Mouse (Mus musculus) neural tube, embryonic 11.5 days (tissue): Measurements from ENCODE around the gene Nup62. TPM values are rescaled to one million over a fixed set of nuclear protein-coding genes. Genes with fewer than 3 reads are reported as not detected.
A peak's percentile ranks its signal among the peaks of the same experiment; 100 is the strongest.

Experiments
- ATAC-seq: fragments of 200-750 bp; cut with Nextera tagmentation; 2 replicates; pipeline ENCODE4 v1.8.0; 2017; ENCODE audit warnings: moderate number of reproducible peaks, mild to moderate bottlenecking, moderate TSS enrichment, moderate library complexity; ENCODE audit not compliant: insufficient read depth, low FRiP score, low TSS enrichment
- DNase-seq: peaks from one replicate; pipeline ENCODE4 v3.0.0-alpha.2; 2015; ENCODE audit warnings: low spot score
- H3K27ac ChIP-seq: fragments of 300-500 bp; sonication (generic); 2 replicates; pipeline ENCODE4 v1.5.1; 2014; ENCODE audit warnings: low read depth, mild to moderate bottlenecking, low read length
- H3K27me3 ChIP-seq: fragments of 300-500 bp; sonication (generic); 2 replicates; pipeline ENCODE4 v1.6.1; 2014; ENCODE audit warnings: mild to moderate bottlenecking, low read length, mixed read lengths; ENCODE audit not compliant: control insufficient read depth, insufficient read depth
- H3K36me3 ChIP-seq: fragments of 300-500 bp; sonication (generic); 2 replicates; pipeline ENCODE4 v1.6.1; 2014; ENCODE audit warnings: mild to moderate bottlenecking, low read length, moderate library complexity, mixed read lengths; ENCODE audit not compliant: control insufficient read depth, insufficient read depth
- H3K4me1 ChIP-seq: fragments of 300-500 bp; sonication (generic); 2 replicates; pipeline ENCODE4 v1.6.1; 2014; ENCODE audit warnings: low read length, mixed read lengths; ENCODE audit not compliant: control insufficient read depth, insufficient read depth
- H3K4me2 ChIP-seq: fragments of 300-500 bp; sonication (generic); 2 replicates; pipeline ENCODE4 v1.6.1; 2014; ENCODE audit warnings: low read depth, mild to moderate bottlenecking, moderate library complexity
- H3K4me3 ChIP-seq: fragments of 300-500 bp; sonication (generic); 2 replicates; pipeline ENCODE4 v1.5.1; 2014; ENCODE audit warnings: low read depth, low read length
- H3K9ac ChIP-seq: fragments of 300-500 bp; sonication (generic); 2 replicates; pipeline ENCODE4 v1.6.1; 2014; ENCODE audit warnings: mild to moderate bottlenecking, low read length
- H3K9me3 ChIP-seq: fragments of 300-500 bp; sonication (generic); 2 replicates; pipeline ENCODE4 v1.6.1; 2016; ENCODE audit warnings: low read length; ENCODE audit not compliant: control insufficient read depth
- WGBS: fragments of 180-500 bp; shearing (Covaris S2); extraction: QIAGEN DNeasy Blood & Tissue Kit; methylation state at CpG from one replicate; pipeline ENCODE4 v1.1.7; 2014; 5-methylcytosine and 5-hydroxymethylcytosine counted together
- polyA plus RNA-seq: library from polyadenylated mRNA; unstranded; fragments of >200 nt; fragmentation: Nextera tagmentation; extraction: Ambion mirVana; gene quantifications from 2 replicates; pipeline ENCODE4 v1.2.1, GENCODE M21; 2014

Gene Nup62
- polyA plus RNA-seq, 1 experiment from 2014 or later: 68.3 TPM

- Histone ChIP-seq H3K27ac (no peak overlapping the region), H3K27me3 (no peaks in the 10 kb centered on the region), H3K4me3 (no peak overlapping the region), H3K9me3 (no peaks in the 10 kb centered on the region), H3K4me1 (peaks cover 20% of the 10 kb centered on the region), H3K9ac (no peak overlapping the region), H3K36me3 (no peaks in the 10 kb centered on the region; the same call in 1 of the 2 replicates), H3K4me2 (no peak overlapping the region)
- WGBS: 86% methylated on average over 7 of the region's 7 CpGs
- DNase-seq (no peak), ATAC-seq (no peak)
These were observed 6.0 kb downstream of the Nup62 start for GRCm38 (mm10) chr7:44821666-44822448.

GRCm38 (mm10) chr7:44823409-44823808, 7.5 kb downstream of the Nup62 start:
- DNase-seq: no peak
- peaks cover 10% of the 10 kb centered on the region for H3K4me1 ChIP-seq

DNA sequence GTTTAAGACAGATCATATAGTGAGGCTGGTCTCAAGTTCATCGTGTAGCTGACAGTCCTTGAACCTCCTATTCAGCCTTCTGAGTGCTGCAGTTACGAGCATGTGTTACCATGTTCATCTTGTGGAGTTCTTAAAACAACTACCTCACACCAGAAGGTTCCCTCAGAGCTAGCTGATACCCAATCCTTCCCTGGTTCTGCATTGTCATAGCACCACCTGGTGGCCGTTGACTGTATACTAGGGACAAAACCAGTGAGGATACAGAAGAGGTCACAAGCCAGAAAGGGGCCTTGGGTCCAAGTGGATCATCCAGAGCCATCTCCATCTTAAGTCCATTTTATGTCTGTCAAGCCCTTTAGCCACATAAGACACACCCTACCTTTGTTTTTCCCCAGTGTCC, 9.0 kb downstream of the Nup62 start:
- no peak for ATAC-seq
- H3K36me3 ChIP-seq: peaks cover 12% of the 10 kb centered on the region
- WGBS: 36% methylated on average over 3 of the region's 3 CpGs

More at GRCm38 (mm10) chr7:44823409-44823808, 7.5 kb downstream of the Nup62 start:
- Histone ChIP-seq H3K36me3 (no peaks in the 10 kb centered on the region; the same call in none of the 2 replicates), H3K9me3 (no peaks in the 10 kb centered on the region), H3K27ac (no peak overlapping the region), H3K4me3 (no peak overlapping the region), H3K27me3 (no peaks in the 10 kb centered on the region), H3K9ac (no peak overlapping the region), H3K4me2 (no peak overlapping the region)
- 46% methylated on average over 7 of the region's 7 CpGs for WGBS
- ATAC-seq: no peak

DNA sequence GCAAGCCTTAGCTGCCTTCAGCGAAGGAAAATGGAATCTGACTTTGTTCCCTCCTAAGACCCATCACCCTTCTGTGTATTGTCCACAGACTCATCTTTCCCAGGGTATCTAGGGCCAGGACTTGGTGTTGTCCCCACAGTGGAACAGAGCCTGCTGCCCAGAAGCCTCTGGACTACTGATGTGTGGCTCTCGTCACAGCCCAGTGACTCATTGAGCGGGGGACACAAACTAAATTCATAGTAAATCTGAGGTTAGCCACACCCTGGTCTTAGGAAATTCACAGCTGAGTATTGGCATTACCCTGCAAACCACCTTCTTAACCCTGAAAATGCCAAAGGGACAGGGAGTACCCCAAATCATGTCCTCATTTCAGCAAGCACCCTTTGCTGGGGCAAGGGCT, 10.9 kb downstream of the Nup62 start:
- no peak overlapping the region for H3K27ac ChIP-seq
- H3K4me1 ChIP-seq: peaks cover 3% of the 10 kb centered on the region; the same call in 1 of the 2 replicates
- H3K4me2 ChIP-seq: no peak overlapping the region
- DNase-seq (no peak), ATAC-seq (no peak)
- no peak overlapping the region for H3K4me3 ChIP-seq
- H3K36me3 ChIP-seq: peaks cover 21% of the 10 kb centered on the region
- no peak overlapping the region for H3K9ac ChIP-seq
- WGBS: 92% methylated on average over 3 of the region's 3 CpGs
- no peaks in the 10 kb centered on the region for H3K27me3 ChIP-seq
- no peaks in the 10 kb centered on the region for H3K9me3 ChIP-seq

More for the DNA sequence above, 9.0 kb downstream of the Nup62 start:
- no peak overlapping the region for H3K27ac ChIP-seq
- H3K4me3 ChIP-seq: no peak overlapping the region
- H3K4me2 ChIP-seq: no peak overlapping the region
- H3K9ac ChIP-seq: no peak overlapping the region
- H3K4me1 ChIP-seq: peaks cover 3% of the 10 kb centered on the region; the same call in 1 of the 2 replicates
- no peaks in the 10 kb centered on the region for H3K27me3 ChIP-seq
- peak; percentile 80 for DNase-seq
- no peaks in the 10 kb centered on the region for H3K9me3 ChIP-seq

- H3K4me3 ChIP-seq: no peak overlapping the region
- H3K9me3 ChIP-seq: no peaks in the 10 kb centered on the region
- DNase-seq (no peak), ATAC-seq (no peak)
- no peak overlapping the region for H3K9ac ChIP-seq
- H3K4me1 ChIP-seq: peaks cover 2% of the 10 kb centered on the region; the same call in 1 of the 2 replicates
- no peaks in the 10 kb centered on the region for H3K27me3 ChIP-seq
- H3K36me3 ChIP-seq: peaks cover 21% of the 10 kb centered on the region
- no peak overlapping the region for H3K4me2 ChIP-seq
- WGBS: 91% methylated on average over 5 of the region's 5 CpGs
- no peak overlapping the region for H3K27ac ChIP-seq
These were observed 12.8 kb downstream of the Nup62 start for GRCm38 (mm10) chr7:44828706-44829105.

- ATAC-seq (no peak), DNase-seq (no peak)
- Histone ChIP-seq H3K27ac (no peak overlapping the region), H3K9ac (no peak overlapping the region), H3K9me3 (no peaks in the 10 kb centered on the region), H3K4me3 (no peak overlapping the region), H3K27me3 (no peaks in the 10 kb centered on the region), H3K36me3 (peaks cover 21% of the 10 kb centered on the region), H3K4me2 (no peak overlapping the region), H3K4me1 (no peaks in the 10 kb centered on the region)
- 87% methylated on average over 4 of the region's 4 CpGs for WGBS
These were observed 16.9 kb downstream of the Nup62 start for GRCm38 (mm10) chr7:44832763-44833162.

GRCm38 (mm10) chr7:44835373-44836015, 19.6 kb downstream of the Nup62 start:
- H3K27ac ChIP-seq: no peak overlapping the region
- no peak overlapping the region for H3K4me3 ChIP-seq
- peaks cover 17% of the 10 kb centered on the region for H3K27me3 ChIP-seq
- no peak for ATAC-seq
- H3K4me1 ChIP-seq: peaks cover 9% of the 10 kb centered on the region
- no peak overlapping the region for H3K9ac ChIP-seq
- 90% methylated on average over 1 of the region's 1 CpGs for WGBS
- no peak for DNase-seq
- no peak overlapping the region for H3K4me2 ChIP-seq
- H3K9me3 ChIP-seq: no peaks in the 10 kb centered on the region
- peaks cover 5% of the 10 kb centered on the region for H3K36me3 ChIP-seq

GRCm38 (mm10) chr7:44836016-44836404, 20.1 kb downstream of the Nup62 start:
- no peak for DNase-seq
- Histone ChIP-seq H3K27me3 (peaks cover 19% of the 10 kb centered on the region), H3K4me3 (no peak overlapping the region), H3K27ac (no peak overlapping the region), H3K36me3 (peaks cover 2% of the 10 kb centered on the region; the same call in 1 of the 2 replicates), H3K9me3 (no peaks in the 10 kb centered on the region), H3K4me2 (no peak overlapping the region), H3K9ac (no peak overlapping the region), H3K4me1 (peaks cover 9% of the 10 kb centered on the region)
- WGBS: 63% methylated on average over 3 of the region's 3 CpGs
- no peak for ATAC-seq
